Mouse (Mus musculus): Measurements from ENCODE around the gene A730049H05Rik.

The A730049H05Rik gene

GRCm38 (mm10) chr6:92831106-92831505, 14.8 kb downstream of the A730049H05Rik start:
- no peak for DNase-seq

GRCm38 (mm10) chr6:92842000-92842399, 25.7 kb downstream of the A730049H05Rik start:
- no peak for DNase-seq

DNA sequence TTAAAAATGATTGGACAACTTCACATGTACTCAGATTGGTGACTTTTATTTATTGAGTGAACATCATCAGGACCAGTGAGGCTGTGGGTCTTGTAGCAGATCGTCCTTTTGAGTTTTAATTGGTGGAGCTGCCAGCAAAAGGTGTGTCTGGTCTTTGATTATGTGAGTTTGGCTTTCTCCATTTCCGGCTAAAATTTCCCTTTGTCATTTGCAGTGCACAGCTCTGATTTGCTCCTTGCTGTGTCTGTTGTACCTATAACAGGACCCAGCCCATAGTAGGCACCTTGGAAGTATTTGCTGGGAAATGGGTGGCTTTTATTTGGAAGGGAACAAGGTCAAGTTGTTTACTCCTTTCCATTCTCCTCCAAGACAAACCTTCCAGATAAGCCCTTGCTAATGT, 27.2 kb downstream of the A730049H05Rik start:
- DNase-seq: no peak

DNA sequence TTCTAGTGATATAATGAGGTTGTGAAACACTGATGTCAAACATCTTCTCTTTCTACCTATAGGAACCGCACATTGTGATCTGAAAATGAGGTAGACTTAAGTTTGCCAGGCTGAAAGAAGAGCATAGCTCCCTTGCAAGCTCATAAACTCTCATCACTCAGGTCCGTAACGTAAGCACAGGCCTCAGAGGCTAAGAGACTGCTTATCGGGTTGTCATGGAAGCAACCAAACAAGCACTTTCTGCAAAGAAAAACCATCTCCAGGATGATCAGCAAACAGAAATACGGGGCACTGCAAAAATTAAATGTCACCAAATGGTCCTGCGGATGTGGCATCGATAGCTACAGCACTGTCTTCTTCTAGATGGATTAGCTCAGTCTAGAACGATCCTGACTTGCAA, 29.6 kb downstream of the A730049H05Rik start:
- no peak for DNase-seq

DNA sequence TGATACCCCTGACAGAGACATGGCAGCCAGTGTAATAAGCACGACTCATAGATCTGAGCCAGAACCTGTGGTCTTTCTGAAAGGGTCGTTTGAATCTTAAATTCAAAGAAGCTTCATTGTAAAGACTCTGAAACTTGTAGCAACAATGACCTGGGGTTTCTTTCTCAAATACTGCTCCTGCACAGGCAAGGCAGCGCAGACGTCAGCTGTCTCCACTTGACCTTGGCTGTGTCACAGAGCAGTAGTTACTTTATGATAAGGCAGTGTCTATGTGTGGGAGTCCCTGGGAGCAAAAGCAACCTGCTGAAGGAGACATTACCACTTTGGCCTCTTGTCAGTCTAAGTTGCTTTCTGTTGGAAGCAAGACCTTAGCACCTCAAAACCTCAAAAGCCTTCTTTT, 30.3 kb downstream of the A730049H05Rik start:
- DNase-seq: no peak

- DNase-seq: no peak
These were observed 32.9 kb downstream of the A730049H05Rik start for GRCm38 (mm10) chr6:92849208-92849607.

DNA sequence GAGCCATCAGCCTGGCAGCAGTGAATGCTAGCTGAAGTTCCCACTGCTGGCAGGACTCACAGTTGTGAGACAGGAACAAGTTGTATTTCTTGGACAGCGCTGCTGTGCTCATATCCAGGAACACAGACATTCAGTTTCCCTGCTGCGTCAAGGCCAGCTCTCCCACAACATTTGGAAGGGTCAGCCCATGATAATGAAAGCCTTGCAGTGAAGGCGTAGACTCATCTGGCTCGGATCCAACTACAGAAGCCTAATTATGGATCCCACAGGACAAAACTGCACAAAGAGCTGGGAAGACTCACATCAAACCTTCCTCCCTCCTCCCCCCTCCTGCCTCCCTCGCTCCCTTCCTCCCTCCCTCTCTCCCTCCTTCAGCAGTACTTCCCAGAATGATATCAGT, 34.0 kb downstream of the A730049H05Rik start:
- DNase-seq: peak; percentile 16

DNA sequence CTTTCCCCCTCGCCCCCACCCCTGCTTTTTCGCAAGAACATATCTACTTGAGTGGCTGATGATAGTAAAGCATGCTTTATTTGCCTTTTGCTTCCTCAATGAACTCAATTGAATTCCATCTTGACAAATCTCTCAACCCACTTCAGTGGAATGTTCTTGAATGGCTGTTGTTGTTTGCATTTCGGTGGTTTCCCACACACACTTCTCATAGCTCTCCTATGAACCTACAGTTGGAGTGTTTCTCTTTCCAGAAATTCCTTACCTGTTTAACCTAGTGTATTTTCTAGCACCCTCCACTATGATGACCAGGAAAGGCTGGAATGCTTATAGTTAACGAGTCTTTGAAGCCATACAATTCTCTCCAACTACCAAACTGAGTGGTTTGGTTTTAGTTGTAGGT, 38.6 kb downstream of the A730049H05Rik start:
- DNase-seq: no peak

DNA sequence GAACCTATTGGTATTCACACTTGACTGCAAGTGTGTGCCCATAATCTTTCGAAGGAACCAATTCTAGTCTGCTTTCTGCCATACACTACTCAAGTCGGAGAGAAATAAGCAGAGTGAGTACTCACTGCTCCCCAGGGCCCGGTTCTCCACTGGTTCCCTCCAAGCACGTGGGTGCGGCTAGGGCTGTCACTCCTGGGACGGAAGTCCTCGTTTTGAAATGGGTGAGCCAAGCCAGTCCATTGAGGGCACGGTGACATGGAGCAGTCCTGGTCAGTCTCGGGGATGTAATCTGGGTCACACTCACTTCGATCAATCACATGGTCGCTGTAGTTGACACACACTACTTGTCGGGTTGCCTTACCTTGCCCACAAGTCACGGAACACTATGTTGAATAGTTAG, 41.5 kb downstream of the A730049H05Rik start:
- no peak for DNase-seq

- DNase-seq: no peak
These were observed 42.6 kb downstream of the A730049H05Rik start for GRCm38 (mm10) chr6:92858721-92859510.

DNA sequence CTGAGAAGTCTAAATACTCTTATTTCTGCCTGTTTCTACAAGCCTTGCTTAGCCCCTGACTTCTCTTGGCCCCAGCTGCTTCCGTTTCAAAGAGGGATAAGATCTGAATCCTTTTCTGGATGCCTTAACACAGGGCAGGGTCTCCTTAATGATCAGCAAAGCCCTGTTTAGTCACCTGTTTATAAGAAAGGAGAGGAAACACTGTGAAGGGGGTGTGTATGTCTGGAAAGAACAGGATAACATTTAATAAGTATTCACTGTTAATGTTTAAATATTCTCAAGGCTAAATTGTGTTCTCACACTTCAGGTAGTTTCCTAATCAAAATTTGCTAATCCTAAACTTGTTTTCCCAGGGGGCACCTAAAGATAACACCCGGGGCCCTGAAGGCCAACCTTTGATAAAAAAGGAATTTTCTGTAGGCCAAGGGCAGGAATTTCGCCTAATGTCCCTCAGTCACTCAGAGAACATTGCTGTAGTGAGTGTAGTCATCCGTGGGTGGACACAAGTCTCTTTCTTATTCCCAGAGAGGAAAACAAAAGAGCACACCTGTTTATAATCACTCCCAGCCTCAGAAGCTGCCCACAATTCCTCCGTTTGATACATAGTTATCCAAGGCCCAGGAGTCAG, 44.1 kb downstream of the A730049H05Rik start:
- no peak for DNase-seq

DNA sequence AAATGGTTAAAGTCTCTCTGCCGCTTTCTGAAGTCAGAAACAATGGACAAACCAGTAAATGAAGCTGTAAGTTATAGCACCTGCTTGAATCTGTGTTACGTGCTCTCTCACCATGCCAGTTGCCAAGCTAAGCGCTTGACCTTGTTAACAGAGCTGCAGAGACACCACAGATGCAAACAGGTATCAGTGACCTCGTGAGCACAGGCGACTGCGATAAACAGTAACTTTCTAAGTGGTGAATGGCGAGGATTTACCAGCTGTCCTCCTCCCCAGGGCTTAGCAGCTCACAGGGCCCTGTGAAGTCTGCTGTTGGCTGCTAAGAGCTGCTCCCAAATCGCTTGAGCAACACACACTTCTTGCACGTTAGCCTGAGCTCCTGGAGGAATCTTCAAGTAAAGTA, 46.3 kb downstream of the A730049H05Rik start:
- DNase-seq: no peak

GRCm38 (mm10) chr6:92869089-92869581, 52.9 kb downstream of the A730049H05Rik start, which contains the start of gene Gm15737:
Gm15737 (plus strand) TSS chr6:92869357.
- no peak for DNase-seq

GRCm38 (mm10) chr6:92869582-92870219, 53.4 kb downstream of the A730049H05Rik start:
- DNase-seq: no peak

DNA sequence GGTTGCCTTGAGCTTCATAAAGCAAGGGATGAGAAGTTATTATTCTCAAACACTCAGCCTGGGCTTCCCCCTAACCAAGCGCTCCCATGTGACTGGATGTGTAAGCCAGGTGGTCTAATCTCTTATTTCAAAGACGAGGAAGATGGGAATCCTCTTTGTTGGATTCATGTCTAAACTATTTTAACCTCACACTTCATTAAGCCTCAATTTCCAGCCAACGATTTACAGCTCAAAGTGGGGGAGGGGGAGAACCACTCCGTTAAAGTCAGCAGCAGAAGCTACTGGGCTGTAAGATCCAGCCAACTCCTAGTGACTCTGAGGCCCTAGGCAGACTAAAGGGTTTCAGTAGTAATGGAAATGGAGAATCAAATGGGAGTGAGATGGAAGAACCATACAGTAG, 55.5 kb downstream of the A730049H05Rik start:
- DNase-seq: no peak

DNA sequence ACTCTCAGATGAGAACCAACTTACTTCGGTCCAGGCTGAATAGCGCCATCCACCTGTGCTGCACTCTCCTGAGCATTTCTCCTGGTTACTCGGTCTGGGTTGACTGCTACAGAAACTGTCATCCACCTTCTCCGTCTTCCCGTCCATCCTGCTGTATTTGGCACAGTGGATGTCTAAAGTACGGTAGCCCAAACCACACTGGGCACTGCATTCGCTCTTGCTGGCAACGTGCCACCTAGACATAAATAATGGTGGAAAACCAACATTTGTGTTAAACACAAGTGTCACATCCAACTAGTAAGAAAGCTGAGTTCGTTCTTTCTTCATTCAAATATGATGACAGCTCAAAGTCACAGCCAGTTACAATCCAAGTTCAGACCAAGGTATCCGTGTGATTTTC, 56.5 kb downstream of the A730049H05Rik start:
- no peak for DNase-seq

GRCm38 (mm10) chr6:92874854-92875253, 58.6 kb downstream of the A730049H05Rik start:
- peak; percentile 15 for DNase-seq

DNA sequence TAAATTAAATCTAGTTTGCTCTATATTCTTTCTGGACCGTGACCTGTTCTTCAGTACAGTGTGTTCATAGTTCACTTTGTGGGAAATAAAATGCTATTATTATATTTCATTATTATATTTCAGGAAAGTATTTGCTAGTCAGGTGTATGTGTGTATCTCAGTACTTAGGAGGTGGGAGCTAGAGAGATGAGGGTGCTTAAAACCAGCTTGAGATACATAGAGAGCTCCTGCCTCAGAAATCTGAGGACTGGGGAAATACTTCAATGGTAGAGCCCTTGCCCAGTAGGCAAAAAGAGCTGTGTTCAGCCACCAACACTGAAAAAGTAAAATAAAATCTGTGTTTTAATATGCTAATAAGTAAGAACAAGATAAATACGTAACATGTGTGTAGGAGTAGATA, 59.1 kb downstream of the A730049H05Rik start:
- DNase-seq: no peak

GRCm38 (mm10) chr6:92876121-92876520, 59.8 kb downstream of the A730049H05Rik start:
- DNase-seq: no peak

GRCm38 (mm10) chr6:92877236-92877635, 61.0 kb downstream of the A730049H05Rik start:
- no peak for DNase-seq

DNA sequence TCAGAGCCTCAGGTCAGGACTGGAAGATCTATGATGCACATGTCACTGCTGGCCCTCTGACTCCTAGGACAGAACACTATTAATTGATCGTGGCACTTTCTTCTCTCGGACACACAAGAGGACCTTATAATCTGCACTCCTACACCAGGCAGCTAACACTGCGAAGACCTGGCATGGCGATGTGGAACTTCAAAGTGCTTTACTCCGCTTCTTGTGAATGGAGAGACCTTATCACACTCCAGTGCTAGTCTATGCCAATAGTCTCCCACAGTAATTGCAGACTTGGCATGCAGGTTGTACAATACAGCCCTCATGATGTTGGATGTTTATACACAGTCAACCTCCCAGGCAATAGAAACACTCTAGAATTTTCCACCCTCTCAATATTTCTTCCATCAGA, 62.5 kb downstream of the A730049H05Rik start:
- DNase-seq: no peak

GRCm38 (mm10) chr6:92879700-92880265, 63.5 kb downstream of the A730049H05Rik start:
- no peak for DNase-seq

GRCm38 (mm10) chr6:92882446-92882845, 66.2 kb downstream of the A730049H05Rik start:
- DNase-seq: no peak

Data from cerebellum, adult 9-10 months (tissue).